Mouse (Mus musculus) adipocyte (in vitro differentiated cells): ENCODE data around the gene Mthfsd.

Experiments
- DNase-seq: peaks from one replicate; pipeline ENCODE4 v3.0.0-alpha.2; 2016; ENCODE audit warnings: low spot score

Gene Mthfsd

DNA sequence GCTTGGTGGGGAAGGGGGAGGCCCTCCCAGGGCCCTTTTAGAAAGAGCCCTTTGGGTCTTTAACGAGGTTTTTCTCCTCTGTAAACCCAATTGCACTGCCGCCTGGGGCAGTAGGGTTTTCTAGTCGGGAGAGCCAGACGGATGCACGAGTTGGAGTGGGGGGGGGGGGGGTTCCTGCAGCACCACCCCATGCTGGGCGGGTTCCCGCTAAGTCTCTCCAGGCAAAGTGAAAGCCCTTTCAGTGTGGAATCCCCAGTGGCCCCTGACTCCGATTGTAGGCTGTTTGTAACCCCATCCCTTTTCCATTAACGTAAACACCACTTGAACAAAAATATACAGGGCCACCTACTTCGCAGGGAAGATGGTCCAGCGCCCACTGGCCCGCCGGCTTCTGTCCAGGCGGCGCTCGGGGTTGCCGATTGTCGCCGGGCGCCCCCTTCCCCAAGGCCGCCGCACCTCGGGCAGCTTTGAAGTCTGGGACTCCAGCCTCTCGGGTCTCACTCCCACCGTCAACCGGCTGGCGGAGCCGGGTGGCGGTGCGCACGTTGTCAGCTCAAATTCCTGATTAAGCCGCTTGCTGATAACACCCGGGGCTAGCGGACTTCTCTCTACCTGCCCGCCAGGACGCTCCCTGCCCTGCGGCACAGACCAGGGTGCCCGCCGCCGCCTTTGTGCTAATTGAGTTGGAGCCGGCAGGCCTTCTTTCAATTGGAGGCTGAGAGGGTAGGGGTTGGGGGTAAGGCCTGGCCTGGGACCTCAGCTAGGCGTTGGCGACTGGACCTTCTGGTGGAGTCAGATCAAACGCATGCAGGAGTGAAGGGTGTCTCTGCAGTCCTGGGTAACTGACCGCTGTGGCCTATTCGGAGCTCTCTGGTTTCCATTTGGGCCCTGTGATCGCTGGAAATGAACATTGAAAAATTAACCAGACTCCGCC, 34.8 kb downstream of the Mthfsd start:
- DNase-seq = no peak

DNA sequence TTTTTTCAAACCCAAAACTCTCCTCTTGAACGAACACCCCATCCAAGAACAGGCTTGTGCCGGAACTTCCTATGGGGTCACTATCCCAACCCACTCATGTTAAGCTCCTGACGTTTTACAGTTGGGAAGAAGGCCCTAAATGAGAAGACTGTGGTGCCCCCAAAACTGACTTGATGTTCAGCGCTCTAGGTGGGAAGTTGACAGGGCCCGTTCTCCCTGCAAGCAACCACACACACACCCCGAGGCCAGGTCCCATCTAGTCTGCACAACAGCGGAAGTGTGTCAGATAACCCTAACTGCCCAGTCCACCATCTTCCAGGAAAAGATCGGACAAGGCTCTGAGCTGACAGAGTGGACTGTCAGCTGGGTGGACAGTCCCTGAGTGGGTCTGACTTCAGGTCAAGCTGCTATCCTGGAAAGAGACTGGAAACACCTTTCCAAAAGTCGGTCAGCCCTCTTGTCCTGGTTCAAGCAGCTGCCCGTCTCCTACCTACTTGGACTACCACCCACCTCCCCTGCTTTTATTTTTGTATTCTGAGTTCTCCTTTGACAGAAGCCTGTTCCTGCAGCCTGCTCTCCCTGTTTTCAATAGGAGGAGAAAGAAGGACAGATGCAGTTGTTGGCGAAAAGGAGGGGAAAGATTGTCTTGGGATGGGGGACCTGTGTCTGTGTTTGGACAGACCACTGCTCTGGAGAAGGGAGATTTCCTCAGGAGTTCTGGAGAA, 35.6 kb downstream of the Mthfsd start:
- DNase-seq = no peak

DNA sequence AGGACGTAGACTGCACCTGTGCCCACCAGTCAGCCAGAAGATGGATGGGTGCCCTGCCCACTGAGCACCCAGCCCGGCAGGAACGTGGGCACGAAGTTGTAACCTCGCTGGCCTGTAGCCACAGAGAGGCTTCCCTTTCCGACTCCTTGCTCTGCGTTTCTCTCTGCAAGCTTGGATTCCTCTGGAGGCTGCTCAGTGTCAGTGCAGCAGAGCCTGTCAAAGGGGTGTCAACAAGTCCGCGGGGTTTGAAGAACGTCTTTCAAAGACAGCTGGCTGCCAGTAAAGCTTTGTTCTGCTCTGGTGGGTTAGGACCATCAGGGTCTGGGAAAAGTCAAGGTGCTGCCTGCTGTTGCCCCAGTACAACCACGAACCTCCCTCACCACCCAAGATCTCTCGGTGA, 36.7 kb downstream of the Mthfsd start:
- DNase-seq = no peak

DNA sequence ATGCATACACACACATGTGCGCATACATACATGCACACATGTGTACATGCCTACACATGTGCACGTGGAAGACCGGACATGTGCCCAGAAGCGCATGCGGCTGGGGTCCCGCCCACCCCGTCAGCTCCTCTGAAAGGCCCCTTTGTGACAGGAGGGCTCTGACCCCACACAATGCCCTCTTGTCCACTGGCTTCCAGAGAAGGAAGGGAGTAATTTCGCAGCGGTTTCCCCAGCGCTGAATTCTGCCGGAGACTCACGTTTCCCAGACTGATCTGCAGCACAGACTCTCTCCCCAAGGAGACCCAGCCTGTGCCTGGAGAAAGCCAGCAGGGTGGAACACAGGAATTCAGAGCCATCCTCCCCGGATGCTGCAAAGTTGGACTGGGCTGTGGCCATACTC, 44.5 kb downstream of the Mthfsd start:
- DNase-seq = no peak

DNA sequence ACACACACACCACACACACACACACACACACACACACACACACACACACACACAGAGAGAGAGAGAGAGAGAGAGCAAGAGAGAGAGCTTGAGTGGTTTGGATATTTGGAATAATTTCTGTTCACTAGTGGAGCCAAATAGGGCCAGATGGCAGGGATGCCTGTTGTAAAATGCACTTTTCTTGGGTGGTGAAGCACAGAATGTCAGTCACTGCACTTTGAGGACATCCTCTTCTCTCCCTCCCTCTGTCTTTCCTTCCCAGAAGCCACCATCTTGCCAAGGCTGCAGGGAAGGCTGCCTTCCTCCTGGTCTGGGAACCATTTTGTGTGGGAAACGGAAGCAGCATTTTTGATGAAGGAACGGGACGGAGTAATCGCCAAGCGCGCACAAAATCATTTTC, 45.7 kb downstream of the Mthfsd start:
- DNase-seq = no peak

DNA sequence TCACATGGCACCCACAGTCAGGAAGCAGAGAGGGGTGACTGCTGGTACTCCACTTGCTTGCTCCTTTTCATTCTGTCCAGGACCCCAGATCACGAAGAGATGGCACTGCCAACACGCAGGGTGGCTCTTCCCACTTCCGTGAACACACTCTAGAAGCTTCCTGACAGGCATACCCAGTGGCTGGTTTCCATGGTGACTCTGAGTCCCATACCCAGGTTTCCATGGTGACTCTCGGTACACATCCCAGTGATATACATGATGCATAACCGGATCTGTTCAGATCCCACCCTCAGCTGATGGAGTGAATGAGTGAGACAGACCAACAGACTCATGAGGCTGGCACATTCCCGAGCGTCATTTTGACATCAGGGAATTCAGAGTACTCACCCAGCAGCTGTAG, 49.1 kb downstream of the Mthfsd start:
- no peak for DNase-seq

DNA sequence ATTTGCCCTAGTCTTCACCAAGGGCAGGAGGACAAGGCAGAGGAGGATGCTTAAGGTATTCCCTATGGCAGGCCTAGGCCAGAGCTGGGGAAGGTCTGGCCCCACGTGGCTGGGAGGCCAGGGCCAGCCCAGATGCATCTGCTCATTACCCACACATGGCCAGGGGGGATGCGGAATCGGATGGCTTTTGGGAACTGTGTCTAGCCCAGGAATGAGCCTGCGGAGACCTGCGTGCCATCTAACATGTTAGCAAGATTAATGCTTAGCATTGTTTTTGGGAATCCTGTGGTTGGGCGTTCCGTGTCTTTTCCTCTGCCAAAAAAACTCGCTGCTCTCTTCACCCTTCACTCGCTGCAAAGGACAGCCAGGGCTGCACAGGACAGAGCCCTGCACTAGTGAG, 50.1 kb downstream of the Mthfsd start:
- DNase-seq = no peak

DNA sequence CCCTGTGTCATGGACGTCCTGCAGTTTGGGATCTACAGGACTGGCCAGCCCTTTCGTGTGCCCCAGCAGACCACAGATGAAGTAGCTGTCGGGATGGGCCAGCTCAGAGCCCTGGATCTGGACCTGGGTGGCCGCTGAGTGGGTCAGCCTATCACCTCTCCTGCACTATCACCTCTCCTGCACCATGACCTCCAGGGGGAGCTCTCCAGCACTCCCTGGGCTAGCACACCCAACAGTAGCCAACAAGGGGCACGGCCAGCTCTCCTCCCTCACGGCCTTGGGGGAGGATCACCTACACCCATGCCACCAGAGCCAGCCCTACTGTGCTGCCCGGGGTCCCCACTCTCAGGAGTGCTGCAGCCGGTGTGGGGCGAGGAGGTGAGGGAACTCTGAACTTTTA, 60.8 kb downstream of the Mthfsd start:
- DNase-seq = no peak

DNA sequence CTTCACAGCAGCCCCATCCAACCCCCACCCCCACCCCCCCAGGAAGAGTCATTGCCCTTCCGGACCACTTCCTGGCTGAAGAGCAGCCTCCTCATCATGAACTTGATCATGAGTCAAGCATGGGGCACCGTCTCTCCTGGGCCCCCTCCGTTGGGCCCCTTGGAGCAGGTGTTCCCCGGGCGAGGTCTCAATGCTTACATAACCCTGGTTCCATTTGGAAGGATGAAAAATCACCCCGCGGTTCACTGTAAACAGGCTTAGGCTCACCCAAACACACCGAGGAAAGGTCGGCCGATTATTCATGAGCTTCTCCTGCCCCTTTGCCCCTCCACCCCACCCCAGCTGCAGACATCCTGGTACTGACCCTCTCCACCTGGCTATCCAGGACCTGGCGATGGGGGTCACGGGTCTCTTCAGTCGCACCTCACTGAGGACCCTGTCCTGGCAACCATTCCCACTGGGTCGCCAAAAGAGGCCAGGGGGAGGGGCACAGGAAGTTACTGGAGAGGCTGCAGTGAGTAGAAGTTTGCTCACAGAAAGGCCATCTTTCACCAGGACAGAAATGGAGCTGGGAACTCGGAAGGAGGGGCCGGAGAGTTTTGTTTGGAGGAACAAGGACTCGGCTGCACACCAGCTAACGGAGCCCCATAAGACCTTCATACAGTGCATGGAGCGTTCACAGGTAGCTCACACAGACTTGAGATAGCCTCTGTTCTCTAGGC, 64.3 kb downstream of the Mthfsd start:
- no peak for DNase-seq
